Mouse (Mus musculus) midbrain, postnatal 0 days (tissue): Measurements from ENCODE around the gene Rplp2. TPM values are rescaled to one million over a fixed set of nuclear protein-coding genes. Genes with fewer than 3 reads are reported as not detected.

Experiments
- ATAC-seq: fragments of 200-750 bp; cut with Nextera tagmentation; 2 replicates; pipeline ENCODE4 v1.8.0; 2017; ENCODE audit warnings: moderate number of reproducible peaks, mild to moderate bottlenecking, moderate TSS enrichment, moderate library complexity; ENCODE audit not compliant: low FRiP score
- DNase-seq: peaks from one replicate; pipeline ENCODE4 v3.0.0-alpha.2; 2015; ENCODE audit warnings: low spot score
- H3K27ac ChIP-seq: fragments of 300-500 bp; sonication (generic); 2 replicates; pipeline ENCODE4 v1.5.1; 2014; ENCODE audit warnings: low read depth, mild to moderate bottlenecking, low read length, mixed read lengths
- H3K27me3 ChIP-seq: fragments of 300-500 bp; sonication (generic); 2 replicates; pipeline ENCODE4 v1.6.1; 2014; ENCODE audit warnings: low read length, control low read depth, mixed read lengths; ENCODE audit not compliant: insufficient read depth
- H3K36me3 ChIP-seq: fragments of 300-500 bp; sonication (generic); 2 replicates; pipeline ENCODE4 v1.6.1; 2014; ENCODE audit warnings: low read length, control low read depth, mixed read lengths; ENCODE audit not compliant: insufficient read depth
- H3K4me1 ChIP-seq: fragments of 300-500 bp; sonication (generic); 2 replicates; pipeline ENCODE4 v1.6.1; 2014; ENCODE audit warnings: mild to moderate bottlenecking, control low read depth, antibody characterized with exemption, low read length, mixed read lengths; ENCODE audit not compliant: insufficient read depth
- H3K4me2 ChIP-seq: fragments of 300-500 bp; sonication (generic); 2 replicates; pipeline ENCODE4 v1.6.1; 2014; ENCODE audit warnings: low read depth, mild to moderate bottlenecking, low read length, mixed read lengths; ENCODE audit not compliant: poor library complexity, severe bottlenecking
- H3K4me3 ChIP-seq: fragments of 300-500 bp; sonication (generic); 2 replicates; pipeline ENCODE4 v1.5.1; 2014; ENCODE audit warnings: low read depth, mild to moderate bottlenecking, low read length, moderate library complexity
- H3K9ac ChIP-seq: fragments of 300-500 bp; sonication (generic); replicated peaks from 2 replicates; pipeline ENCODE4 v1.6.1; 2014; ENCODE audit warnings: mild to moderate bottlenecking, low read length, moderate library complexity, mixed read lengths; ENCODE audit not compliant: poor library complexity, severe bottlenecking
- H3K9me3 ChIP-seq: fragments of 300-500 bp; sonication (generic); 2 replicates; pipeline ENCODE4 v1.6.1; 2016; ENCODE audit warnings: low read length, control low read depth
- CTCF ChIP-seq: IDR thresholded peaks from 2 replicates; pipeline ENCODE4 v1.5.1; 2016; ENCODE audit warnings: antibody characterized with exemption, mild to moderate bottlenecking
- WGBS: fragments of 180-500 bp; shearing (Covaris S2); extraction: QIAGEN DNeasy Blood & Tissue Kit; methylation state at CpG from one replicate; pipeline ENCODE4 v1.1.7; 2014; 5-methylcytosine and 5-hydroxymethylcytosine counted together
- polyA plus RNA-seq: library from polyadenylated mRNA; unstranded; fragments of >200 nt; fragmentation: Nextera tagmentation; extraction: Ambion mirVana; gene quantifications from 2 replicates; pipeline ENCODE4 v1.2.1, GENCODE M21; 2015
- total RNA-seq: library from RNA; depleted of rRNA; stranded (reverse); fragments of >200 nt; gene quantifications from 2 replicates; pipeline ENCODE4 v1.2.3, GENCODE M21; 2014

Gene Rplp2
- total and polyA plus RNA-seq, 2 experiments from 2014 or later: 180 to 852 TPM

DNA sequence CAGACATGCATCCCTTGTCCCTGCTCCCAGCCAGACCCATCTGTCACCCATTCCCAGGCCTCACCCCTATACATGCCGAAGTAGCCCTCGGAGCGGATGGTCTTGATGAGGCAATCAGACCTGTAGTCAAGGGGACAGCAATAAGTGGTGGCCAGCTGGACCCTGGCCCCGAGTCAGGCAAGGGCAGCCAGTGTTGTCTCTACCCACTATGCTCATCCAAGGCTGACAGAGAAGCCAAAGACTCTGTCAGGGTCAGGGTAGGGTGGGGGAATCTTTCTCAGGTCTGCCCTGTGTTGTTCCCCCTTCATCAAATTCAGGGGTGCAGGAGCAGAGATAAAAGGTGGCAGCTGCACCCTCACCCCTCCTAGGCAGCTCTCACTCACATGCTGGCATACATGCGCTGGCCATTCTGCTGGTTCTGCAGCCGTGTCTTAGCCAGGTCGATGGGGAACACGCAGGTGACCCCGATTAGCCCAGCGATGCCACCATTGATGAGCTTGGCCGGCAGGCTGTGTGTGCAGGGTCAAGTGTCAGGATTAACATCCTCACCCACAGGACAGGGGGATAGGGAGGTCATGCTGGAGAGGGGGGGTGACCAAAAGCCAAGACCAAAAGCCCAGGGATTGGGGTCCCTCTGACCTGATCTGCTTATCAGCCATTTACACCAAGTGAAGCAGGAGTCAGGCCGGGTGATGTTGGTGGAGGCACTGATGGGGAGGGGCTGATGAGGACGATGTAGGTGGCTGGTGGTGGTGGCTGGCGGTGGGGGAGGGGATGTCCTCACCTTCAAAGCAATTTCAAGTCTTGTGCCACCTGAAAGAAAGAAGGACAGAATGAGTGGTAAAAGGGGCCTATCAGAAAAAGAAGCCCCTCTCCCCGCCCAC is 13.4 kb upstream of the Rplp2 start:
- 67% methylated on average over 15 of the region's 15 CpGs for WGBS
- TF ChIP-seq CTCF: no peak
- no peak for DNase-seq
- Histone ChIP-seq H3K27me3 (no peaks in the 10 kb centered on the region), H3K36me3 (peaks cover 27% of the 10 kb centered on the region), H3K27ac (peak overlapping the region; percentile 79), H3K9ac (peak overlapping the region; percentile 77), H3K4me1 (peaks cover 25% of the 10 kb centered on the region), H3K4me3 (peak overlapping the region; percentile 55), H3K4me2 (peak overlapping the region; percentile 92), H3K9me3 (no peaks in the 10 kb centered on the region)
- ATAC-seq: no peak

GRCm38 (mm10) chr7:141434464-141434863 is 12.7 kb upstream of the Rplp2 start:
- Histone ChIP-seq H3K4me1 (peaks cover 24% of the 10 kb centered on the region), H3K9ac (peak overlapping the region; percentile 77), H3K4me2 (peak overlapping the region; percentile 92), H3K4me3 (peak overlapping the region; percentile 55), H3K27ac (peak overlapping the region; percentile 79), H3K36me3 (peaks cover 27% of the 10 kb centered on the region), H3K9me3 (no peaks in the 10 kb centered on the region), H3K27me3 (no peaks in the 10 kb centered on the region)
- TF ChIP-seq CTCF: no peak
- ATAC-seq (no peak), DNase-seq (peak; percentile 76)
- WGBS: 9% methylated on average over 8 of the region's 8 CpGs

GRCm38 (mm10) chr7:141435129-141435855 is 11.9 kb upstream of the Rplp2 start:
- ATAC-seq: no peak
- DNase-seq: peak; percentile 50
- peaks cover 25% of the 10 kb centered on the region for H3K36me3 ChIP-seq
- WGBS: 4% methylated on average over 17 of the region's 17 CpGs
- H3K4me2 ChIP-seq: peak overlapping the region; percentile 92
- peak overlapping the region; percentile 77 for H3K9ac ChIP-seq
- peak overlapping the region; percentile 79 for H3K27ac ChIP-seq
- H3K9me3 ChIP-seq: no peaks in the 10 kb centered on the region
- TF ChIP-seq CTCF: no peak
- no peaks in the 10 kb centered on the region for H3K27me3 ChIP-seq
- H3K4me1 ChIP-seq: peaks cover 20% of the 10 kb centered on the region
- peak overlapping the region; percentile 55 for H3K4me3 ChIP-seq

- Histone ChIP-seq H3K4me3 (peak overlapping the region; percentile 66; the same call in 1 of the 2 replicates), H3K4me2 (peak overlapping the region; percentile 92), H3K36me3 (peaks cover 19% of the 10 kb centered on the region), H3K27ac (peak overlapping the region; percentile 79; the same call in 1 of the 2 replicates), H3K9me3 (no peaks in the 10 kb centered on the region), H3K27me3 (no peaks in the 10 kb centered on the region), H3K4me1 (peaks cover 20% of the 10 kb centered on the region), H3K9ac (peak overlapping the region; percentile 77; the same call in 1 of the 2 replicates)
- TF ChIP-seq CTCF: no peak
- WGBS: 72% methylated on average over 9 of the region's 9 CpGs
- DNase-seq (no peak), ATAC-seq (no peak)
Observed at GRCm38 (mm10) chr7:141435856-141436522, 11.2 kb upstream of the Rplp2 start.

DNA sequence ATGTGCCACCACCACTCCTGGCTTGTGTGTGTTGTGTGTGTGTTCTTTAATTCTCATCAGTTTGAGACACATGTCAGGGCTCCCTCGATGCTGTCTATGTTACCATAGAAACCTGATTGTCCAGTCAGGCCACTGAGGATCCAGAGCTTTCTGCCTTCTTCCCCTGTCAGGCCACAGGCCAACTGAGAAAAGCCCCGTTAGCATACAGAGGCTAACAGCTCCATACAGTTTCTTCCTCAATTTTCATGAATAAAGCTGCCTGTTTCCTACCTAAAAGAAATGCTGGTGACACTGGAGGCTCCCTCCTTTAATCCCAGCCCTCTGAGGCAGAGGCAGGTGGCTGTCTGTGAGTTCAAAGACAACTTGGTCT is 10.7 kb upstream of the Rplp2 start:
- peak overlapping the region; percentile 92 for H3K4me2 ChIP-seq
- TF ChIP-seq CTCF: no peak
- ATAC-seq (no peak), DNase-seq (no peak)
- H3K27ac ChIP-seq: peak overlapping the region; percentile 80; the same call in 1 of the 2 replicates
- peaks cover 20% of the 10 kb centered on the region for H3K4me1 ChIP-seq
- no peaks in the 10 kb centered on the region for H3K27me3 ChIP-seq
- peak overlapping the region; percentile 66 for H3K4me3 ChIP-seq
- peak overlapping the region; percentile 79 for H3K9ac ChIP-seq
- 28% methylated on average over 2 of the region's 2 CpGs for WGBS
- H3K36me3 ChIP-seq: peaks cover 15% of the 10 kb centered on the region
- H3K9me3 ChIP-seq: no peaks in the 10 kb centered on the region
